Mouse (Mus musculus): ENCODE measurements at regions not wholly inside any gene's neighbourhood (a gene's known extent, or its start where the extent isn't known, plus 50 kb on each side); places are given as distances from the start of the nearest gene placed in this dataset.

GRCm38 (mm10) chr2:51305411-51305810 lies 156.5 kb upstream of the Rnd3 start:
- Histone ChIP-seq H3K9me3 (replicated peaks; ENCODE audit: insufficient read depth, low read length) (no peaks in the 10 kb centered on the region), H3K4me1 (ENCODE audit: control insufficient read depth in 1 of 2, insufficient read depth in 2 of 2, low read length in 2 of 2) (no peaks in the 10 kb centered on the region), H3K27ac (ENCODE audit: control insufficient read depth, low read depth, low read length) (no peak overlapping the region), H3K9ac (ENCODE audit: control insufficient read depth, low read depth, low read length, poor library complexity, severe bottlenecking) (no peak overlapping the region), H3K79me2 (ENCODE audit: control insufficient read depth, insufficient read depth, low read length, poor library complexity) (no peaks in the 10 kb centered on the region), H3K4me3 (ENCODE audit: control insufficient read depth in 1 of 2, insufficient read depth in 1 of 2, low read depth in 2 of 2, low read length in 2 of 2) (no peak overlapping the region), H3K27me3 (ENCODE audit: control insufficient read depth in 1 of 2, insufficient read depth in 2 of 2, low read length in 2 of 2) (no peaks in the 10 kb centered on the region), H3K36me3 (ENCODE audit: control insufficient read depth in 1 of 2, insufficient read depth in 2 of 2, low read length in 2 of 2) (no peaks in the 10 kb centered on the region)
- TF ChIP-seq MAX (IDR thresholded peaks at IDR 0.05; ENCODE audit: low read length), result no peak
- no peak for TF ChIP-seq RCOR1 (IDR thresholded peaks at IDR 0.05; ENCODE audit: low read depth, low read length)
- no peak for TF ChIP-seq ZKSCAN1 (IDR thresholded peaks at IDR 0.05; ENCODE audit: low read depth, low read length)
- no peak for TF ChIP-seq GABPA (IDR thresholded peaks at IDR 0.05; ENCODE audit: low read depth, low read length)
- no peak for TF ChIP-seq GATA1 (IDR thresholded peaks at IDR 0.05; ENCODE audit: low read depth, low read length)
- no peak for TF ChIP-seq POLR2A (IDR thresholded peaks at IDR 0.05; ENCODE audit: control insufficient read depth in 1 of 2, insufficient read depth in 1 of 2, low read depth in 1 of 2, low read length in 2 of 2, poor library complexity in 1 of 2)
- no peak for TF ChIP-seq ELF1 (IDR thresholded peaks at IDR 0.05; ENCODE audit: low read depth, low read length)
- no peak for TF ChIP-seq JUND (IDR thresholded peaks at IDR 0.05; ENCODE audit: low read depth, low read length)
- no peak for TF ChIP-seq CTCF (IDR thresholded peaks at IDR 0.05 in 2 of 3, conservative IDR thresholded peaks at IDR 0.05 in 1 of 3; ENCODE audit: control insufficient read depth in 1 of 3, insufficient read depth in 1 of 3, low read depth in 2 of 3, low read length in 3 of 3, poor library complexity in 1 of 3, severe bottlenecking in 1 of 3)
- no peak for TF ChIP-seq ZMIZ1 (IDR thresholded peaks at IDR 0.05; ENCODE audit: low read depth, low read length)
- TF ChIP-seq MYB (IDR thresholded peaks at IDR 0.05; ENCODE audit: low read depth, low read length), result no peak
- no peak for TF ChIP-seq EP300 (IDR thresholded peaks at IDR 0.05; ENCODE audit: low read depth in 1 of 2, low read length in 2 of 2)
- TF ChIP-seq HCFC1 (IDR thresholded peaks at IDR 0.05; ENCODE audit: low read depth, low read length), result no peak
- no peak for DNase-seq (ENCODE audit: low read depth, low spot score)

GRCm38 (mm10) chr2:51304694-51305093 lies 155.8 kb upstream of the Rnd3 start:
- no peak for TF ChIP-seq NRF1 (IDR thresholded peaks at IDR 0.05; ENCODE audit: insufficient read depth, low read depth, low read length, poor library complexity, severe bottlenecking)
- no peak for TF ChIP-seq ZC3H11A (IDR thresholded peaks at IDR 0.05; ENCODE audit: low read depth, low read length)
- TF ChIP-seq MEF2A (IDR thresholded peaks at IDR 0.05; ENCODE audit: extremely low read depth, insufficient replicate concordance, low read depth, low read length, poor library complexity, severe bottlenecking), result no peak
- TF ChIP-seq ELF1 (IDR thresholded peaks at IDR 0.05; ENCODE audit: low read depth, low read length), result no peak
- TF ChIP-seq POLR2A (IDR thresholded peaks at IDR 0.05; ENCODE audit: control insufficient read depth in 1 of 2, insufficient read depth in 1 of 2, low read depth in 1 of 2, low read length in 2 of 2, poor library complexity in 1 of 2), result no peak
- no peak for TF ChIP-seq E2F4 (IDR thresholded peaks at IDR 0.05; ENCODE audit: borderline replicate concordance, low read depth, low read length)
- Histone ChIP-seq H3K9me3 (replicated peaks; ENCODE audit: insufficient read depth, low read length) (no peaks in the 10 kb centered on the region), H3K4me3 (ENCODE audit: control insufficient read depth in 1 of 2, insufficient read depth in 1 of 2, low read depth in 2 of 2, low read length in 2 of 2) (no peak overlapping the region), H3K27ac (ENCODE audit: control insufficient read depth, low read depth, low read length) (no peak overlapping the region), H3K79me2 (ENCODE audit: control insufficient read depth, insufficient read depth, low read length, poor library complexity) (no peaks in the 10 kb centered on the region), H3K27me3 (ENCODE audit: control insufficient read depth in 1 of 2, insufficient read depth in 2 of 2, low read length in 2 of 2) (no peaks in the 10 kb centered on the region), H3K9ac (ENCODE audit: control insufficient read depth, low read depth, low read length, poor library complexity, severe bottlenecking) (no peak overlapping the region), H3K4me1 (ENCODE audit: control insufficient read depth in 1 of 2, insufficient read depth in 2 of 2, low read length in 2 of 2) (no peaks in the 10 kb centered on the region), H3K36me3 (ENCODE audit: control insufficient read depth in 1 of 2, insufficient read depth in 2 of 2, low read length in 2 of 2) (no peaks in the 10 kb centered on the region)
- DNase-seq (ENCODE audit: low read depth, low spot score), result no peak

Data from MEL (cell line).